Mouse (Mus musculus) kidney, postnatal 0 days (tissue): ENCODE results near the gene Cfap70. TPM values are rescaled to one million over a fixed set of nuclear protein-coding genes. Genes with fewer than 3 reads are reported as not detected.

Source experiments
- ATAC-seq: fragments of 200-750 bp; cut with Nextera tagmentation; replicated peaks from 2 replicates; pipeline ENCODE4 v1.8.0; 2017; ENCODE audit warnings: low read depth, moderate number of reproducible peaks, moderate TSS enrichment, moderate library complexity; ENCODE audit not compliant: low FRiP score
- DNase-seq: peaks from one replicate; pipeline ENCODE4 v3.0.0-alpha.2; 2016; ENCODE audit warnings: low spot score
- H3K27ac ChIP-seq: fragments of 300-500 bp; sonication (generic); 2 replicates; pipeline ENCODE4 v1.5.1; 2014; ENCODE audit warnings: mild to moderate bottlenecking
- H3K27me3 ChIP-seq: fragments of 300-500 bp; sonication (generic); 2 replicates; pipeline ENCODE4 v1.6.1; 2014; ENCODE audit warnings: low read length, mixed read lengths; ENCODE audit not compliant: insufficient read depth
- H3K36me3 ChIP-seq: fragments of 300-500 bp; sonication (generic); 2 replicates; pipeline ENCODE4 v1.6.1; 2014; ENCODE audit warnings: low read length, mixed read lengths; ENCODE audit not compliant: insufficient read depth
- H3K4me1 ChIP-seq: fragments of 300-500 bp; sonication (generic); replicated peaks from 2 replicates; pipeline ENCODE4 v1.6.1; 2014; ENCODE audit warnings: antibody characterized with exemption, low read length, mixed read lengths; ENCODE audit not compliant: insufficient read depth
- H3K4me2 ChIP-seq: fragments of 300-500 bp; sonication (generic); 2 replicates; pipeline ENCODE4 v1.6.1; 2014; ENCODE audit warnings: mild to moderate bottlenecking, low read length, moderate library complexity, mixed read lengths
- H3K4me3 ChIP-seq: fragments of 300-500 bp; sonication (generic); replicated peaks from 2 replicates; pipeline ENCODE4 v1.5.1; 2014; ENCODE audit warnings: low read depth, low read length
- H3K9ac ChIP-seq: fragments of 300-500 bp; sonication (generic); 2 replicates; pipeline ENCODE4 v1.6.1; 2014; ENCODE audit warnings: low read depth, low read length
- H3K9me3 ChIP-seq: fragments of 300-500 bp; sonication (generic); replicated peaks from 2 replicates; pipeline ENCODE4 v1.6.1; 2016; ENCODE audit warnings: low read length, inconsistent platforms, mixed read lengths
- CTCF ChIP-seq: IDR thresholded peaks from 2 replicates; pipeline ENCODE4 v1.5.1; 2016; ENCODE audit warnings: antibody characterized with exemption, low read depth, mild to moderate bottlenecking, moderate library complexity
- WGBS: fragments of 180-500 bp; shearing (Covaris S2); extraction: QIAGEN DNeasy Blood & Tissue Kit; methylation state at CpG from one replicate; pipeline ENCODE4 v1.1.7; 2014; 5-methylcytosine and 5-hydroxymethylcytosine counted together
- polyA plus RNA-seq: library from polyadenylated mRNA; unstranded; fragments of >200 nt; fragmentation: Nextera tagmentation; extraction: Ambion mirVana; gene quantifications from 2 replicates; pipeline ENCODE4 v1.2.1, GENCODE M21; 2015

Cfap70 gene
- polyA plus RNA-seq, 1 experiment from 2014 or later = 1.3 TPM

GRCm38 (mm10) chr14:20480195-20480579 is 28.2 kb upstream of the Cfap70 start:
- Histone ChIP-seq H3K36me3 (no peaks in the 10 kb centered on the region; the same call in 1 of the 2 replicates), H3K9ac (peak overlapping the region; percentile 66), H3K4me1 (0 out of 2 replicates have a peak, but pooled peaks cover 3% of the 10 kb centered on the region), H3K9me3 (no peaks in the 10 kb centered on the region), H3K4me2 (peak overlapping the region; percentile 78), H3K27me3 (no peaks in the 10 kb centered on the region), H3K4me3 (peak overlapping the region; percentile 82), H3K27ac (no peak overlapping the region; the same call in 1 of the 2 replicates)
- no peak for ATAC-seq
- no peak for DNase-seq
- 42% methylated on average over 1 of the region's 1 CpGs for WGBS
- no peak for TF ChIP-seq CTCF

GRCm38 (mm10) chr14:20479291-20480194 is 27.5 kb upstream of the Cfap70 start, which contains the start of gene Anxa7:
Gene Anxa7 (minus strand): TSS chr14:20480133.
- Histone ChIP-seq H3K4me1 (0 out of 2 replicates have a peak, but pooled peaks cover 3% of the 10 kb centered on the region), H3K27ac (peak within 1 kb of the TSS; percentile 85), H3K36me3 (no peaks in the 10 kb centered on the region; the same call in 1 of the 2 replicates), H3K9me3 (no peaks in the 10 kb centered on the region), H3K4me2 (peak within 1 kb of the TSS; percentile 78), H3K4me3 (peak within 1 kb of the TSS; percentile 82), H3K27me3 (no peaks in the 10 kb centered on the region), H3K9ac (peak within 1 kb of the TSS; percentile 66)
- DNase-seq = peak; percentile 76
- ATAC-seq = peak; percentile 94
- WGBS = under 1% methylated on average over 48 of the region's 48 CpGs
- TF ChIP-seq CTCF = peak; percentile 29

- 5% methylated on average over 7 of the region's 7 CpGs for WGBS
These were observed 26.8 kb upstream of the Cfap70 start for GRCm38 (mm10) chr14:20478801-20479200.

GRCm38 (mm10) chr14:20478385-20478784 is 26.4 kb upstream of the Cfap70 start:
- Histone ChIP-seq H3K36me3 (no peaks in the 10 kb centered on the region), H3K27me3 (no peaks in the 10 kb centered on the region), H3K4me1 (0 out of 2 replicates have a peak, but pooled peaks cover 3% of the 10 kb centered on the region), H3K27ac (no peak overlapping the region), H3K9ac (peak overlapping the region; percentile 66; the same call in 1 of the 2 replicates), H3K9me3 (no peaks in the 10 kb centered on the region), H3K4me3 (peak overlapping the region; percentile 82), H3K4me2 (peak overlapping the region; percentile 78)
- ATAC-seq (no peak), DNase-seq (no peak)
- 44% methylated on average over 3 of the region's 3 CpGs for WGBS
- no peak for TF ChIP-seq CTCF

More at GRCm38 (mm10) chr14:20478801-20479200, 26.8 kb upstream of the Cfap70 start:
- H3K9ac ChIP-seq = peak overlapping the region; percentile 66
- peak overlapping the region; percentile 85 for H3K27ac ChIP-seq
- H3K4me1 ChIP-seq = 0 out of 2 replicates have a peak, but pooled peaks cover 3% of the 10 kb centered on the region
- H3K27me3 ChIP-seq = no peaks in the 10 kb centered on the region
- no peaks in the 10 kb centered on the region for H3K36me3 ChIP-seq
- peak overlapping the region; percentile 78 for H3K4me2 ChIP-seq
- ATAC-seq = no peak
- no peaks in the 10 kb centered on the region for H3K9me3 ChIP-seq
- H3K4me3 ChIP-seq = peak overlapping the region; percentile 82
- peak; percentile 72 for DNase-seq
- no peak for TF ChIP-seq CTCF

GRCm38 (mm10) chr14:20477261-20478025 is 25.4 kb upstream of the Cfap70 start:
- no peak for ATAC-seq
- Histone ChIP-seq H3K9ac (no peak overlapping the region), H3K4me2 (no peak overlapping the region), H3K4me3 (no peak overlapping the region), H3K4me1 (0 out of 2 replicates have a peak, but pooled peaks cover 3% of the 10 kb centered on the region), H3K27ac (no peak overlapping the region), H3K27me3 (no peaks in the 10 kb centered on the region), H3K36me3 (no peaks in the 10 kb centered on the region), H3K9me3 (no peaks in the 10 kb centered on the region)
- no peak for TF ChIP-seq CTCF
- DNase-seq = no peak
- WGBS = 47% methylated on average over 4 of the region's 4 CpGs

- Histone ChIP-seq H3K4me3 (no peak overlapping the region), H3K4me2 (no peak overlapping the region), H3K36me3 (peaks cover 54% of the 10 kb centered on the region), H3K9me3 (no peaks in the 10 kb centered on the region), H3K9ac (no peak overlapping the region), H3K27ac (no peak overlapping the region), H3K4me1 (no peaks in the 10 kb centered on the region), H3K27me3 (no peaks in the 10 kb centered on the region)
- no peak for DNase-seq
- TF ChIP-seq CTCF = no peak
- no peak for ATAC-seq
- 82% methylated on average over 14 of the region's 14 CpGs for WGBS
These were observed 8.2 kb upstream of the Cfap70 start for GRCm38 (mm10) chr14:20460216-20460615.
